Mouse (Mus musculus) spleen, postnatal 0 days (tissue): ENCODE data around the gene Speg. TPM values are rescaled to one million over a fixed set of nuclear protein-coding genes. Genes with fewer than 3 reads are reported as not detected.

Experiments used
- polyA plus RNA-seq: library from polyadenylated mRNA; unstranded; fragments of >200 nt; fragmentation: Nextera tagmentation; extraction: Ambion mirVana; gene quantifications from 2 replicates; pipeline ENCODE4 v1.2.1, GENCODE M21; 2015

Speg gene
- 6.9 and 7.2 TPM in 2 replicates for polyA plus RNA-seq

GRCm38 (mm10) chr1:75374950-75375936 lies at the start of gene Speg:
TSS of gene Speg (plus strand) at chr1:75375297.

GRCm38 (mm10) chr1:75360112-75361031 lies 14.7 kb upstream of the Speg start, which contains the start of gene Des:
TSS of gene Des (plus strand) at chr1:75360329.

DNA sequence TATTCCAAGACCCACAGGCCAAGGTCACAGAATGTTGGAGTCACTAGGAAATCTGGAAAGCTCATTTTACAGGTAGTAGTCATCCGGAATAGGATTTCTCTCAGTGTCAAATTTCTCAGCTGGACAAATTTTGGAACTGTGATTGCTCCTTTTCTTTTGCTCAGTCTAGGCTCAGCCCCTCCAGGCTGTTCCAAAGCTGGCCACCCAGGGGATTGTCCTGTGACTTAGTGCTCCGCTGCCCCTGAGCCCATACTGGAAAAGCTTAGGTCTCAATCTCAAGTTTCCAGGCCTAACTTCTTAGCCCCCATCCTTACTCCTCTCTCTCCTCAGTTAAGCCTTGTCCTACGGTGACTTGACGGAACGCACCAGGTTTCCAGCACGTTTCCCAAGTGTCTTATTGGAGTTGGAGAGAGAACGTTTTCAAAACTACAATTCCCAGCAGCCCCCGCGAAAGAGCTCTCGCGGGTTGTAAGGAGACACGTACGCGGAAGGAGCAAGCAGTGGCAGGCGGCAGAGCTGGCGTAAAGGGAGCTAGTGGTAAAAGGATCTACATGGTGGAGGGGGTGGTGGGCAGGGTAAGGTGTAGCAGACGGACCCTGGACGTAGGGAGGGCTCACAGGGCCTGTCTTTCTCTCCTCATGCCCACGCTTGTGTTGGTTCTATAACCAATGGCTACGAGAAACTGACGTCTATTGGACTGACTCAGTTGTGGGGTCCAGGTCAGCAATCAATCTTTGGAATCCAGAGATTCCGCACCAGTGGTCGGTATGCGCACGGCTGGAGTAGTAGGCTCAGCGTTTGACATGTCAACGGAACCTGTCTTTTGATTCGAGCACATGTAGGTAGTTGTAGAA lies 60.6 kb downstream of the Speg start, which contains the start of gene Gmppa:
Gene Gmppa (plus strand): TSS at position 456 of the 854 bp plus-strand sequence.

GRCm38 (mm10) chr1:75450314-75451005 lies 75.4 kb downstream of the Speg start, which contains the start of gene Asic4:
TSS of gene Asic4 (plus strand) at chr1:75450436.

DNA sequence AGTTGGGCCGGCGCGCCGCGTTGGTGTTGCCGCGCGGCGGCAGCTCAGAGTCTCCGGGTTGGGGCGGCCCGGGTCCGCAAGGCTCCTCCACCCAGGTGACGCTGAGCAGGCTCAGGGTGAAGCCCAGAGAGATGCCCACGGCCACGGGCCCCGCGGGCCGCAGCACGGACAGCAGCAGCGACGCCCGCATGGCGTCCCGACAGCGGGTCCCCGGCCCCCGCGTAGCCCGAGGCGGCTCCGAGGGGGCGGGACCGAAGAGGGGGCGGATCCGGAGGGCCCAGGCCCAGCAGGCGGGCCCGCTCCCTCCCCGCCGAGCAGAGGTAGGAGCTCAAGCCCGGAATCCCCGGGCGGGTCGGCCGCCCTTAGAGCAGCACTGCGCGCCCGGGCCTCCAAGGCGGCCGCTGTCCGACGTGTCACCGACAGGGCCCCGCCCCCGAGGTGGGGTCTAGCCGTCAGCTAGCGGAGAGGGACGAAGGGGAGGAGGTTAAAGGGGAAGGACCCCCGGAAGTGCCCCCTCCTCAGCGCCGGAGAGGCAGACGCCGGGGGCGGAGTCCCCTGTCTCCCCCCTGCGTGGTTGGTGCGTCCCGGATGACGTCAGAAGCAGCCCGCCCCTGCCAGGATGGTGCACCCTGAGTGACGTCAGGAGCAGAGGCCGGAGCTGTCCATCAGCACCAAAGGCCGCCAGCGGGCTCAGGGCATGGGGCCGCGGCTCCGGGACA lies 104.0 kb downstream of the Speg start, which contains the start of the genes Chpf and Tmem198:
Gene Chpf (minus strand): TSS at position 392 of the 719 bp plus-strand sequence.
Gene Tmem198 (plus strand): TSS at position 617 of the 719 bp plus-strand sequence.

Other genes starting within 250 kb of the Speg start
- 0.94 and 1.3 TPM in 2 replicates for gene Slc23a3, start 241.4 kb upstream of the Speg start, polyA plus RNA-seq
- 67.5 and 72.4 TPM in 2 replicates for gene Cnppd1, start 232.6 kb upstream of the Speg start, polyA plus RNA-seq
- gene Retreg2, start 232.5 kb upstream of the Speg start, polyA plus RNA-seq = 59.5 and 62.7 TPM in 2 replicates
- 44.8 and 52.0 TPM in 2 replicates for gene Zfand2b, start 206.7 kb upstream of the Speg start, polyA plus RNA-seq
- gene Abcb6, start 194.9 kb upstream of the Speg start, polyA plus RNA-seq = 48.6 and 54.9 TPM in 2 replicates
- gene Ankzf1, start 183.1 kb upstream of the Speg start, polyA plus RNA-seq = 13.2 and 13.3 TPM in 2 replicates
- 25.2 and 26.9 TPM in 2 replicates for gene Atg9a, start 183.1 kb upstream of the Speg start, polyA plus RNA-seq
- 6.6 and 10.7 TPM in 2 replicates for gene Glb1l, start 164.5 kb upstream of the Speg start, polyA plus RNA-seq
- 72.1 and 75.1 TPM in 2 replicates for gene Stk16, start 164.5 kb upstream of the Speg start, polyA plus RNA-seq
- gene Tuba4a, start 155.4 kb upstream of the Speg start, polyA plus RNA-seq = 363 and 392 TPM in 2 replicates
- gene A630095N17Rik, start 143.2 kb upstream of the Speg start, polyA plus RNA-seq = not detected in 2 replicates
- 37.0 and 38.2 TPM in 2 replicates for gene Dnajb2, start 138.9 kb upstream of the Speg start, polyA plus RNA-seq
- 0.05 and 0.12 TPM in 2 replicates for gene Ptprn, start 110.8 kb upstream of the Speg start, polyA plus RNA-seq
- gene Resp18, start 96.9 kb upstream of the Speg start, polyA plus RNA-seq = not detected in 2 replicates
- gene Dnpep, start 57.3 kb upstream of the Speg start, polyA plus RNA-seq = 46.6 and 54.4 TPM in 2 replicates
- 18.8 and 21.8 TPM in 2 replicates for gene Des, start 15.0 kb upstream of the Speg start, polyA plus RNA-seq
- gene Gmppa, start 60.6 kb downstream of the Speg start, polyA plus RNA-seq = 31.2 and 35.9 TPM in 2 replicates
- gene Asic4, start 75.1 kb downstream of the Speg start, polyA plus RNA-seq = not detected in 2 replicates
- 8.8 and 10.6 TPM in 2 replicates for gene Chpf, start 104.0 kb downstream of the Speg start, polyA plus RNA-seq
- 0.25 and 0.32 TPM in 2 replicates for gene Tmem198, start 104.2 kb downstream of the Speg start, polyA plus RNA-seq
- gene Obsl1, start 131.2 kb downstream of the Speg start, polyA plus RNA-seq = 13.6 and 19.7 TPM in 2 replicates
- 0.97 and 1.8 TPM in 2 replicates for gene Inha, start 131.8 kb downstream of the Speg start, polyA plus RNA-seq
- 9.3 and 10.9 TPM in 2 replicates for gene Stk11ip, start 146.2 kb downstream of the Speg start, polyA plus RNA-seq
- gene Slc4a3, start 171.0 kb downstream of the Speg start, polyA plus RNA-seq = 3.3 and 4.3 TPM in 2 replicates